Mouse (Mus musculus): ENCODE results near the gene Crtac1. TPM values are rescaled to one million over a fixed set of nuclear protein-coding genes. Genes with fewer than 3 reads are reported as not detected.

The Crtac1 gene
- polyA plus RNA-seq, 1 experiment from 2014 or later, result 0.44 TPM

DNA sequence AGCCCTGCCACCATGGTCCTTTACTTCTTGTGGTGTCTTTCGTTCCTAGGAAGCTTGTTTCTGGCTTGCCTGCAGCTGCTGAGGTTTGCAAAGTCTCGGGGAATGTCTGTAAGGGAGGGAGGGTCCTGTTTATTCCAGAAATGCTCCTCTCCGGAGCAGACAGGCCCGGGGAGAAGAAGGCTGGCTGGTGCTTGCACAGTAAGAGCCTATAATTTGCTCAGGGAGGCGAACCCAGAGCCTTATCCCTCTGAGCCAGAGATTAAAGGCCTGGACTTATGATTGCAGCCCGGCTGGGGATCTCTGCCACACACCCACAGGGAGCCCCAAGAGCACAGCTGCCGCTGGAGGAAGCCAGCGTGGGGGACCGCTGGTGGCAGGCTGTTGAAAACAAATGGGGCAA, 29.8 kb upstream of the Crtac1 start:
- TF ChIP-seq EP300 (IDR thresholded peaks at IDR 0.05) (no peak), CTCF (IDR thresholded peaks at IDR 0.05) (no peak)
- 23% methylated on average over 9 of the region's 9 CpGs for WGBS
- no peaks in the 10 kb centered on the region for H3K4me1 ChIP-seq (ENCODE audit: insufficient read depth, low read depth, low read length)
- no peak overlapping the region for H3K9ac ChIP-seq (replicated peaks; ENCODE audit: low read depth)
- no peak overlapping the region for H3K27ac ChIP-seq (ENCODE audit: low read length)
- H3K4me2 ChIP-seq (replicated peaks; ENCODE audit: low read depth, low read length), result no peak overlapping the region
- ATAC-seq (no peak), DNase-seq (ENCODE audit: low spot score) (no peak)
- no peaks in the 10 kb centered on the region for H3K36me3 ChIP-seq (ENCODE audit: insufficient read depth, low read length)
- no peak overlapping the region for H3K4me3 ChIP-seq (ENCODE audit: low read depth, low read length)
- no peaks in the 10 kb centered on the region for H3K27me3 ChIP-seq (replicated peaks; ENCODE audit: insufficient read depth, low read length)
- no peaks in the 10 kb centered on the region for H3K9me3 ChIP-seq (ENCODE audit: low read length)

GRCm38 (mm10) chr19:42459512-42459911, 27.9 kb upstream of the Crtac1 start:
- no peaks in the 10 kb centered on the region for H3K9me3 ChIP-seq (ENCODE audit: low read length)
- TF ChIP-seq EP300 (IDR thresholded peaks at IDR 0.05) (no peak), CTCF (IDR thresholded peaks at IDR 0.05) (no peak)
- no peaks in the 10 kb centered on the region for H3K4me1 ChIP-seq (ENCODE audit: insufficient read depth, low read depth, low read length)
- H3K36me3 ChIP-seq (ENCODE audit: insufficient read depth, low read length), result no peaks in the 10 kb centered on the region
- WGBS, result 83% methylated on average over 8 of the region's 8 CpGs
- ATAC-seq (no peak), DNase-seq (ENCODE audit: low spot score) (no peak)
- H3K27ac ChIP-seq (ENCODE audit: low read length), result no peak overlapping the region
- H3K4me2 ChIP-seq (replicated peaks; ENCODE audit: low read depth, low read length), result no peak overlapping the region
- no peak overlapping the region for H3K9ac ChIP-seq (replicated peaks; ENCODE audit: low read depth)
- no peak overlapping the region for H3K4me3 ChIP-seq (ENCODE audit: low read depth, low read length)
- no peaks in the 10 kb centered on the region for H3K27me3 ChIP-seq (replicated peaks; ENCODE audit: insufficient read depth, low read length)

DNA sequence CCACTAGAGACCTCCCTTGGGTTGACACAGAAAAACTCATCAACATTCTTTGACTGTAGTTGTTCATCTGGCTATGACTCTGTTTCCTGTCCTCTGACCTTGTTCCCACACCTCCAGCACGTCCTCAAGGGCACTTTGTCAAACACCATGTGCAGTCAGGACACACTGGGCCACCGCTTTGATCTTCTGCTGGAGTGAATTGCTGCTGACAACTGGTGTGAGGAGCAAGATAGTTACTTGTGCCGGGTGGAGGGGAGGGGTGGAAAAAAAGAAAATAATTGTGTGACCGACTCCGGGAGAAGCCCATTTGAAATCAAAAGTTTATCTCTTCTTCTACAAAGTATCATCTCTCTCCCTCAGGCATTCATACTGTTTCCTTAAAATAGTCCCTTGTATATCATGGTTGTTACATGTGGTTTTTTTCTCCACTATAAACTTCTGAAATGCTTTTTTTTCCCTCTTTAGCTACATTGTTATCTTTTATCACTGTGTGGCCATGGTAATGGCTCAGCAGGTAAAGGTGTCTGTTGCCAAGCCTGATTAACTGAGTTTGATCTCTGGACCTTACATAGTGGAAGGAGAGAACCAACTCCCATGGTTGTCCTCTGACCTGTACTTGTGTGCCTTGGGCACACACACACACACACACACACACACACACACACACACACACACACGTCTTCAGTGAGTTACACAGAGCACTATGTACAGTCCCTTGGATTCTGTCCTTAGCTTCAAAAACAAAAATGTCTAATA, 23.1 kb upstream of the Crtac1 start:
- ATAC-seq (no peak), DNase-seq (ENCODE audit: low spot score) (no peak)
- Histone ChIP-seq H3K9me3 (ENCODE audit: low read length) (no peaks in the 10 kb centered on the region), H3K9ac (replicated peaks; ENCODE audit: low read depth) (no peak overlapping the region), H3K27me3 (replicated peaks; ENCODE audit: insufficient read depth, low read length) (no peaks in the 10 kb centered on the region), H3K4me3 (ENCODE audit: low read depth, low read length) (no peak overlapping the region), H3K27ac (ENCODE audit: low read length) (no peak overlapping the region), H3K4me2 (replicated peaks; ENCODE audit: low read depth, low read length) (no peak overlapping the region), H3K4me1 (ENCODE audit: insufficient read depth, low read depth, low read length) (no peaks in the 10 kb centered on the region), H3K36me3 (ENCODE audit: insufficient read depth, low read length) (no peaks in the 10 kb centered on the region)
- TF ChIP-seq EP300 (IDR thresholded peaks at IDR 0.05), result no peak
- 35% methylated on average over 6 of the region's 6 CpGs for WGBS

GRCm38 (mm10) chr19:42454006-42454405, 22.4 kb upstream of the Crtac1 start:
- 73% methylated on average over 9 of the region's 9 CpGs for WGBS
- H3K36me3 ChIP-seq (ENCODE audit: insufficient read depth, low read length), result no peaks in the 10 kb centered on the region
- no peaks in the 10 kb centered on the region for H3K27me3 ChIP-seq (replicated peaks; ENCODE audit: insufficient read depth, low read length)

DNA sequence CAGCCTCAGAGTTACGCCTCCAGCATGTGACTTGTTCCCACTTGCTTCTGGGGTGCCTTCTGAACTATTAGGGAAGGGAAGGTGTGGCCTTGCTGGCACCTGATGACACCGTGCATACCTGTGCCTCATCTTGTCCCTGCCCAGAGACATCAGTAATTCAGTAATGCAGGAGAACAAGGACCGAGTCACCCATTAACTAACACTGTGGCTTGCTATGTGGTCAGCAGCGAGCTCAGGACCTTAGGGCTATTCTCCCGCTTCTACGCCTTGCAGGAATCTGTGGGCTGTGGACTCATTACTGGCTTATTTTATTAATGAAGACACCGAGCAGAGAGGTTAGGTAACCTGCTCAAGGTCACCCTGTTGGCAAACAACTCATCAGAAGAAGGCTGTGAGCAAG, 21.0 kb upstream of the Crtac1 start:
- no peak for DNase-seq (ENCODE audit: low spot score)
- H3K9me3 ChIP-seq (ENCODE audit: low read length), result no peaks in the 10 kb centered on the region
- H3K4me2 ChIP-seq (replicated peaks; ENCODE audit: low read depth, low read length), result no peak overlapping the region
- no peaks in the 10 kb centered on the region for H3K27me3 ChIP-seq (replicated peaks; ENCODE audit: insufficient read depth, low read length)
- TF ChIP-seq CTCF (IDR thresholded peaks at IDR 0.05) (no peak), EP300 (IDR thresholded peaks at IDR 0.05) (no peak)
- H3K4me1 ChIP-seq (ENCODE audit: insufficient read depth, low read depth, low read length), result no peaks in the 10 kb centered on the region
- no peak for ATAC-seq
- no peaks in the 10 kb centered on the region for H3K36me3 ChIP-seq (ENCODE audit: insufficient read depth, low read length)
- no peak overlapping the region for H3K9ac ChIP-seq (replicated peaks; ENCODE audit: low read depth)
- 78% methylated on average over 7 of the region's 7 CpGs for WGBS
- H3K27ac ChIP-seq (ENCODE audit: low read length), result no peak overlapping the region
- H3K4me3 ChIP-seq (ENCODE audit: low read depth, low read length), result no peak overlapping the region

More at GRCm38 (mm10) chr19:42454006-42454405, 22.4 kb upstream of the Crtac1 start:
- Histone ChIP-seq H3K4me2 (replicated peaks; ENCODE audit: low read depth, low read length) (no peak overlapping the region), H3K4me3 (ENCODE audit: low read depth, low read length) (no peak overlapping the region), H3K9me3 (ENCODE audit: low read length) (no peaks in the 10 kb centered on the region), H3K4me1 (ENCODE audit: insufficient read depth, low read depth, low read length) (no peaks in the 10 kb centered on the region), H3K27ac (ENCODE audit: low read length) (no peak overlapping the region), H3K9ac (replicated peaks; ENCODE audit: low read depth) (no peak overlapping the region)
- no peak for TF ChIP-seq CTCF (IDR thresholded peaks at IDR 0.05)
- no peak for TF ChIP-seq EP300 (IDR thresholded peaks at IDR 0.05)
- DNase-seq (ENCODE audit: low spot score) (no peak), ATAC-seq (no peak)

DNA sequence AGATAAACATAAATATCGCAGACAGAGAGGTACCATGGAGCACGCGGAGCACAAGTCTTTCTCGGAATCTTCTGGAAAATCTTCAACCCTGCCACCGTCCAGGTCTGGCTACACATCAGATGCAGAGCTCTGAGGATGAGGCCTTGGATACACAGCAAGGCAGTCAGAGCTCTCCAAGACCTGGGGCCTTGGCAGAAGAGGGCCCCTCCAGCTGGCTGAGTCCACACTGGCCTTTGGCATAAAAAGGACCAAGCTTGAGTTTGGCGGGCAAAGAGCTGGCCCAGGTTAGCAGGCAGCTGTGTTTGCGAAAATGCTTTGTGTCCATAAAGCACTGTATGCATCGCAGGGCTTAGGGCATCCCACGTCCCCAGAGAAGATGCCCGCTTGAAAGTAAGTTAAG, 17.0 kb upstream of the Crtac1 start:
- 89% methylated on average over 10 of the region's 10 CpGs for WGBS
- no peaks in the 10 kb centered on the region for H3K4me1 ChIP-seq (ENCODE audit: insufficient read depth, low read depth, low read length)
- no peak for DNase-seq (ENCODE audit: low spot score)
- no peaks in the 10 kb centered on the region for H3K36me3 ChIP-seq (ENCODE audit: insufficient read depth, low read length)
- H3K4me3 ChIP-seq (ENCODE audit: low read depth, low read length), result no peak overlapping the region
- no peaks in the 10 kb centered on the region for H3K27me3 ChIP-seq (replicated peaks; ENCODE audit: insufficient read depth, low read length)
- no peaks in the 10 kb centered on the region for H3K9me3 ChIP-seq (ENCODE audit: low read length)
- ATAC-seq, result no peak
- H3K4me2 ChIP-seq (replicated peaks; ENCODE audit: low read depth, low read length), result no peak overlapping the region
- H3K9ac ChIP-seq (replicated peaks; ENCODE audit: low read depth), result no peak overlapping the region
- no peak for TF ChIP-seq CTCF (IDR thresholded peaks at IDR 0.05)
- TF ChIP-seq EP300 (IDR thresholded peaks at IDR 0.05), result no peak
- H3K27ac ChIP-seq (ENCODE audit: low read length), result no peak overlapping the region
